Mouse (Mus musculus) frontal cortex, postnatal 10 days (tissue): Measurements from ENCODE around the gene Scn3a.

Experiments used
- DNase-seq, 2 experiments: peaks; one replicate each; pipeline ENCODE4 v3.0.0; 2022; ENCODE audit warnings: low spot score in 2 of 2, mixed read lengths in 1 of 2

Scn3a gene

GRCm38 (mm10) chr2:65566793-65567787 lies at the start of gene Scn3a:
Gene Scn3a (minus strand): TSS chr2:65567627.
- peak; percentile 37 to 64 for DNase-seq

GRCm38 (mm10) chr2:65611887-65612286 lies 44.5 kb upstream of the Scn3a start:
- no peak for DNase-seq

- DNase-seq, result no peak
These were observed 40.4 kb upstream of the Scn3a start for GRCm38 (mm10) chr2:65607813-65608212.

- DNase-seq, result no peak
These were observed 20.3 kb upstream of the Scn3a start for GRCm38 (mm10) chr2:65587679-65588078.

- no peak for DNase-seq
These were observed 498 bp upstream of the Scn3a start for GRCm38 (mm10) chr2:65567925-65568324.

- DNase-seq, result no peak
These were observed 3.5 kb downstream of the Scn3a start for GRCm38 (mm10) chr2:65563898-65564297.

GRCm38 (mm10) chr2:65557719-65558118 lies 9.7 kb downstream of the Scn3a start:
- no peak for DNase-seq

GRCm38 (mm10) chr2:65554662-65555061 lies 12.8 kb downstream of the Scn3a start:
- no peak for DNase-seq

- DNase-seq, result no peak
These were observed 14.0 kb downstream of the Scn3a start for GRCm38 (mm10) chr2:65553473-65553872.

GRCm38 (mm10) chr2:65552727-65553126 lies 14.7 kb downstream of the Scn3a start:
- no peak for DNase-seq

GRCm38 (mm10) chr2:65552222-65552621 lies 15.2 kb downstream of the Scn3a start:
- no peak for DNase-seq

GRCm38 (mm10) chr2:65551736-65552135 lies 15.7 kb downstream of the Scn3a start:
- no peak for DNase-seq

GRCm38 (mm10) chr2:65550564-65550963 lies 16.9 kb downstream of the Scn3a start:
- DNase-seq, result no peak

GRCm38 (mm10) chr2:65548665-65549064 lies 18.8 kb downstream of the Scn3a start:
- DNase-seq, result no peak

GRCm38 (mm10) chr2:65547341-65547740 lies 20.1 kb downstream of the Scn3a start:
- no peak for DNase-seq

- no peak for DNase-seq
These were observed 24.4 kb downstream of the Scn3a start for GRCm38 (mm10) chr2:65542906-65543592.

- DNase-seq, result no peak
These were observed 25.6 kb downstream of the Scn3a start for GRCm38 (mm10) chr2:65541781-65542180.

GRCm38 (mm10) chr2:65538436-65538835 lies 29.0 kb downstream of the Scn3a start:
- no peak for DNase-seq

- no peak for DNase-seq
These were observed 35.1 kb downstream of the Scn3a start for GRCm38 (mm10) chr2:65532127-65532854.

GRCm38 (mm10) chr2:65529148-65529547 lies 38.3 kb downstream of the Scn3a start:
- DNase-seq, result no peak

- no peak for DNase-seq
These were observed 50.7 kb downstream of the Scn3a start for GRCm38 (mm10) chr2:65516703-65517102.

GRCm38 (mm10) chr2:65508217-65508616 lies 59.2 kb downstream of the Scn3a start:
- DNase-seq, result no peak
